Mouse (Mus musculus) liver, adult 2 months (tissue): Measurements from ENCODE around the gene Tac1.

Experiments
- CTCF ChIP-seq: fragments of 200-500 bp; IDR thresholded peaks from 2 replicates; pipeline ENCODE4 v1.5.1; 2011; ENCODE audit warnings: low read depth, low read length, control low read depth
- POLR2A ChIP-seq: fragments of 200-500 bp; IDR thresholded peaks from 2 replicates; pipeline ENCODE4 v1.6.1; 2011; ENCODE audit warnings: low read length, control low read depth; ENCODE audit not compliant: insufficient read depth; ENCODE audit errors: extremely low read depth

DNA sequence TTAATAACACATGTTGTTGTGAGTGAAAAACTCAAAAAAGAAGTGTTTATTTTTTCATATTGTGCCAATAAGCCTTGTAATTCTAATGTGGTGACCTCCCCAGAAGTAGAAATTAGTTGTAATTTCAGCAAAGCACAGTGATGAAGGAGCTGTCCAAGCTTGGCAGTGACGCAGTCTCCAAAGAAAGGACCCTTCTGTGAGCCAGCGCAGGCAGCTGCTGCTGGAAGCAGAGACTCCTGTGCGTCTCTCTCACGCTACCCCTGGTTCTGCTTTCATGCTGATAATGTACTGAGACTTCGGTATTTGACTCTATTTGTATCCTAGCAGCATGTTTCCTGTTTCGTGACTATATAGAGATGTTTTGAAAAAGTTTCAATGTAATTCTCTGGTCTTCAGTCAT, 7.8 kb downstream of the Tac1 start:
- no peak for TF ChIP-seq CTCF
- TF ChIP-seq POLR2A = no peak
